Mouse (Mus musculus) intestine, embryonic 16.5 days (tissue): ENCODE results near the gene Srsf9. TPM values are rescaled to one million over a fixed set of nuclear protein-coding genes. Genes with fewer than 3 reads are reported as not detected.

Source experiments
- ATAC-seq: fragments of 200-750 bp; cut with Nextera tagmentation; 2 replicates; pipeline ENCODE4 v1.8.0; 2017; ENCODE audit warnings: moderate TSS enrichment, moderate library complexity
- H3K27ac ChIP-seq: fragments of 300-500 bp; sonication (generic); 2 replicates; pipeline ENCODE4 v1.5.1; 2014; ENCODE audit warnings: mild to moderate bottlenecking, low read length
- H3K27me3 ChIP-seq: fragments of 300-500 bp; sonication (generic); replicated peaks from 2 replicates; pipeline ENCODE4 v1.6.1; 2014; ENCODE audit warnings: low read length, control low read depth, mixed read lengths; ENCODE audit not compliant: control insufficient read depth, insufficient read depth
- H3K36me3 ChIP-seq: fragments of 300-500 bp; sonication (generic); 2 replicates; pipeline ENCODE4 v1.6.1; 2014; ENCODE audit warnings: low read length, control low read depth; ENCODE audit not compliant: control insufficient read depth, insufficient read depth
- H3K4me1 ChIP-seq: fragments of 300-500 bp; sonication (generic); 2 replicates; pipeline ENCODE4 v1.6.1; 2014; ENCODE audit warnings: low read length, control low read depth, mixed read lengths; ENCODE audit not compliant: control insufficient read depth, insufficient read depth
- H3K4me2 ChIP-seq: fragments of 300-500 bp; sonication (generic); 2 replicates; pipeline ENCODE4 v1.6.1; 2014; ENCODE audit warnings: low read depth, low read length, control low read depth
- H3K4me3 ChIP-seq: fragments of 300-500 bp; sonication (generic); 2 replicates; pipeline ENCODE4 v1.5.1; 2014; ENCODE audit warnings: mild to moderate bottlenecking, low read length
- H3K9ac ChIP-seq: fragments of 300-500 bp; sonication (generic); 2 replicates; pipeline ENCODE4 v1.6.1; 2014; ENCODE audit warnings: low read depth, low read length
- H3K9me3 ChIP-seq: fragments of 300-500 bp; sonication (generic); 2 replicates; pipeline ENCODE4 v1.6.1; 2016; ENCODE audit warnings: low read length, control low read depth; ENCODE audit not compliant: control insufficient read depth
- WGBS: fragments of 180-500 bp; shearing (Covaris S2); extraction: QIAGEN DNeasy Blood & Tissue Kit; methylation state at CpG from one replicate; pipeline ENCODE4 v1.1.7; 2014; 5-methylcytosine and 5-hydroxymethylcytosine counted together
- polyA plus RNA-seq: library from polyadenylated mRNA; unstranded; fragments of >200 nt; fragmentation: Nextera tagmentation; extraction: Ambion mirVana; gene quantifications from 2 replicates; pipeline ENCODE4 v1.2.1, GENCODE M21; 2015

The Srsf9 gene
- polyA plus RNA-seq, 1 experiment from 2014 or later = 67.9 TPM

GRCm38 (mm10) chr5:115341314-115342165 is 14.6 kb downstream of the Srsf9 start:
- peak; percentile 50 for ATAC-seq
- peak overlapping the region; percentile 60 for H3K27ac ChIP-seq

GRCm38 (mm10) chr5:115347564-115347963 is 20.6 kb downstream of the Srsf9 start:
- peaks cover 10% of the 10 kb centered on the region; the same call in 1 of the 2 replicates for H3K4me1 ChIP-seq
- peaks cover 17% of the 10 kb centered on the region for H3K36me3 ChIP-seq
- no peaks in the 10 kb centered on the region for H3K9me3 ChIP-seq
- H3K4me3 ChIP-seq = peak overlapping the region; percentile 94
- peak overlapping the region; percentile 70 for H3K4me2 ChIP-seq
- WGBS = 2% methylated on average over 5 of the region's 5 CpGs
- no peaks in the 10 kb centered on the region for H3K27me3 ChIP-seq
- ATAC-seq = peak; percentile 66
- H3K9ac ChIP-seq = peak overlapping the region; percentile 90
- H3K27ac ChIP-seq = no peak overlapping the region

More at GRCm38 (mm10) chr5:115341314-115342165, 14.6 kb downstream of the Srsf9 start:
- 11% methylated on average over 36 of the region's 36 CpGs for WGBS
- peaks cover 20% of the 10 kb centered on the region for H3K36me3 ChIP-seq
- no peaks in the 10 kb centered on the region for H3K27me3 ChIP-seq
- H3K4me3 ChIP-seq = peak overlapping the region; percentile 94
- H3K9ac ChIP-seq = peak overlapping the region; percentile 96
- no peaks in the 10 kb centered on the region for H3K9me3 ChIP-seq
- H3K4me1 ChIP-seq = peaks cover 10% of the 10 kb centered on the region
- peak overlapping the region; percentile 73 for H3K4me2 ChIP-seq

- Histone ChIP-seq H3K36me3 (peaks cover 13% of the 10 kb centered on the region; the same call in 1 of the 2 replicates), H3K27ac (peak within 1 kb of the TSS; percentile 84), H3K9ac (peak within 1 kb of the TSS; percentile 90), H3K4me2 (peak within 1 kb of the TSS; percentile 88), H3K27me3 (no peaks in the 10 kb centered on the region), H3K9me3 (no peaks in the 10 kb centered on the region), H3K4me1 (peaks cover 10% of the 10 kb centered on the region; the same call in 1 of the 2 replicates), H3K4me3 (peak within 1 kb of the TSS; percentile 94)
- peak; percentile 92 for ATAC-seq
- WGBS = under 1% methylated on average over 70 of the region's 74 CpGs
Observed at GRCm38 (mm10) chr5:115348546-115349224, 21.7 kb downstream of the Srsf9 start, which contains the start of gene Cox6a1. Gene Cox6a1, minus strand, starts transcription at chr5:115348981.

GRCm38 (mm10) chr5:115349225-115349555 is 22.2 kb downstream of the Srsf9 start:
- Histone ChIP-seq H3K9ac (peak overlapping the region; percentile 71), H3K27me3 (no peaks in the 10 kb centered on the region), H3K4me1 (peaks cover 10% of the 10 kb centered on the region; the same call in 1 of the 2 replicates), H3K27ac (peak overlapping the region; percentile 84), H3K9me3 (no peaks in the 10 kb centered on the region), H3K36me3 (peaks cover 12% of the 10 kb centered on the region; the same call in 1 of the 2 replicates), H3K4me3 (peak overlapping the region; percentile 94), H3K4me2 (peak overlapping the region; percentile 88)
- 1% methylated on average over 18 of the region's 18 CpGs for WGBS
- peak; percentile 57 for ATAC-seq

- H3K4me3 ChIP-seq = no peak overlapping the region
- no peak overlapping the region for H3K4me2 ChIP-seq
- no peaks in the 10 kb centered on the region for H3K27me3 ChIP-seq
- no peak for ATAC-seq
- WGBS = 80% methylated on average over 5 of the region's 5 CpGs
- H3K27ac ChIP-seq = no peak overlapping the region
- no peaks in the 10 kb centered on the region for H3K36me3 ChIP-seq
- no peaks in the 10 kb centered on the region for H3K9me3 ChIP-seq
- H3K4me1 ChIP-seq = peaks cover 10% of the 10 kb centered on the region; the same call in 1 of the 2 replicates
- no peak overlapping the region for H3K9ac ChIP-seq
Observed at GRCm38 (mm10) chr5:115351348-115351747, 24.4 kb downstream of the Srsf9 start.

GRCm38 (mm10) chr5:115355070-115355469 is 28.1 kb downstream of the Srsf9 start:
- no peak for ATAC-seq
- no peak overlapping the region for H3K9ac ChIP-seq
- H3K4me2 ChIP-seq = no peak overlapping the region
- no peaks in the 10 kb centered on the region for H3K9me3 ChIP-seq
- no peaks in the 10 kb centered on the region for H3K27me3 ChIP-seq
- 38% methylated on average over 13 of the region's 13 CpGs for WGBS
- H3K36me3 ChIP-seq = no peaks in the 10 kb centered on the region
- no peak overlapping the region for H3K4me3 ChIP-seq
- no peaks in the 10 kb centered on the region for H3K4me1 ChIP-seq
- H3K27ac ChIP-seq = no peak overlapping the region

GRCm38 (mm10) chr5:115358872-115359271 is 31.9 kb downstream of the Srsf9 start:
- no peaks in the 10 kb centered on the region for H3K9me3 ChIP-seq
- H3K9ac ChIP-seq = no peak overlapping the region
- H3K4me2 ChIP-seq = no peak overlapping the region
- 6% methylated on average over 12 of the region's 12 CpGs for whole genome bisulfite sequencing
- no peaks in the 10 kb centered on the region for H3K4me1 ChIP-seq
- H3K4me3 ChIP-seq = no peak overlapping the region
- H3K27me3 ChIP-seq = no peaks in the 10 kb centered on the region
- no peaks in the 10 kb centered on the region for H3K36me3 ChIP-seq
- peak; percentile 79; the same call in 1 of the 2 replicates for ATAC-seq
- no peak overlapping the region for H3K27ac ChIP-seq

- WGBS = 81% methylated on average over 8 of the region's 8 CpGs
- H3K27ac ChIP-seq = no peak overlapping the region
Observed at GRCm38 (mm10) chr5:115359438-115359837, 32.5 kb downstream of the Srsf9 start.

GRCm38 (mm10) chr5:115359851-115360372 is 32.9 kb downstream of the Srsf9 start:
- peak; percentile 47 for ATAC-seq
- Histone ChIP-seq H3K27me3 (no peaks in the 10 kb centered on the region), H3K4me2 (no peak overlapping the region), H3K4me3 (no peak overlapping the region), H3K4me1 (no peaks in the 10 kb centered on the region), H3K36me3 (no peaks in the 10 kb centered on the region), H3K27ac (no peak overlapping the region), H3K9ac (no peak overlapping the region), H3K9me3 (no peaks in the 10 kb centered on the region)
- WGBS = 43% methylated on average over 5 of the region's 5 CpGs

More at GRCm38 (mm10) chr5:115359438-115359837, 32.5 kb downstream of the Srsf9 start:
- no peak for ATAC-seq
- no peaks in the 10 kb centered on the region for H3K4me1 ChIP-seq
- H3K27me3 ChIP-seq = no peaks in the 10 kb centered on the region
- H3K4me3 ChIP-seq = no peak overlapping the region
- no peaks in the 10 kb centered on the region for H3K36me3 ChIP-seq
- H3K9ac ChIP-seq = no peak overlapping the region
- H3K9me3 ChIP-seq = no peaks in the 10 kb centered on the region
- H3K4me2 ChIP-seq = no peak overlapping the region
